Mouse (Mus musculus) G1E (cell line): ENCODE results near the gene Abcg4. TPM values are rescaled to one million over a fixed set of nuclear protein-coding genes. Genes with fewer than 3 reads are reported as not detected.
"Not testable (repeated sequence)": the region's sequence is repeated elsewhere in the genome, so short reads cannot be mapped to it uniquely, and the experiment has no call there.

Source experiments
- ATAC-seq: 2 replicates; pipeline ENCODE4 v1.8.0; 2016; ENCODE audit warnings: mild to moderate bottlenecking; ENCODE audit not compliant: insufficient number of reproducible peaks, poor library complexity, low FRiP score, severe bottlenecking; ENCODE audit errors: extremely low read depth
- DNase-seq: peaks from one replicate; pipeline ENCODE4 v3.0.0; 2012; ENCODE audit warnings: low spot score
- H3K27me3 ChIP-seq: 2 replicates; pipeline ENCODE4 v1.6.1; 2012; ENCODE audit warnings: mild to moderate bottlenecking, low read length, inconsistent platforms; ENCODE audit not compliant: insufficient read depth
- H3K36me3 ChIP-seq: replicated peaks from 2 replicates; pipeline ENCODE3; 2012; ENCODE audit warnings: mild to moderate bottlenecking, inconsistent platforms
- H3K4me1 ChIP-seq: 2 replicates; pipeline ENCODE4 v1.6.1; 2012; ENCODE audit warnings: low read depth, low read length, inconsistent platforms, mixed read lengths; ENCODE audit not compliant: insufficient read depth
- H3K4me3 ChIP-seq: 2 replicates; pipeline ENCODE4 v1.5.1; 2012; ENCODE audit warnings: low read depth, mild to moderate bottlenecking, inconsistent platforms, low read length, moderate library complexity, mixed read lengths
- H3K9me3 ChIP-seq: replicated peaks from 2 replicates; pipeline ENCODE4 v1.6.1; 2012; ENCODE audit warnings: inconsistent platforms
- CTCF ChIP-seq: IDR thresholded peaks from 2 replicates; pipeline ENCODE4 v1.5.1; 2012; ENCODE audit warnings: low read depth, low read length, inconsistent platforms, mixed read lengths
- GATA1 ChIP-seq: IDR thresholded peaks from 2 replicates; pipeline ENCODE4 v1.6.1; 2012; ENCODE audit warnings: borderline replicate concordance, low read length, inconsistent platforms, mixed read lengths
- GATA2 ChIP-seq: IDR thresholded peaks from 2 replicates; pipeline ENCODE4 v1.6.1; 2012; ENCODE audit warnings: low read depth, low read length, inconsistent platforms, borderline replicate concordance
- POLR2AphosphoS5 ChIP-seq: IDR thresholded peaks from 2 replicates; pipeline ENCODE4 v1.6.1; 2012; ENCODE audit warnings: low read depth, low read length, inconsistent platforms; ENCODE audit not compliant: insufficient replicate concordance
- TAL1 ChIP-seq: conservative IDR thresholded peaks from 2 replicates; pipeline ENCODE4 v1.6.1; 2012; ENCODE audit warnings: low read depth, low read length, inconsistent platforms, mixed read lengths
- polyA plus RNA-seq: library from polyadenylated mRNA; stranded (reverse); fragments of >175 nt; gene quantifications from 2 replicates; pipeline ENCODE4 v1.2.3, GENCODE M21; 2012
- total RNA-seq, 2 experiments: library from RNA; stranded (forward) in 1 of 2; stranded (reverse) in 1 of 2; fragments of 200-1000 nt in 1 of 2; fragments of >200 nt in 1 of 2; fragmentation: Nextera tagmentation in 1 of 2; gene quantifications; 2 replicates each; pipeline ENCODE4 v1.2.3; 2014 to 2017

The Abcg4 gene
- total and polyA plus RNA-seq, 3 experiments = 3.6 to 58.5 (median 20.3) TPM

DNA sequence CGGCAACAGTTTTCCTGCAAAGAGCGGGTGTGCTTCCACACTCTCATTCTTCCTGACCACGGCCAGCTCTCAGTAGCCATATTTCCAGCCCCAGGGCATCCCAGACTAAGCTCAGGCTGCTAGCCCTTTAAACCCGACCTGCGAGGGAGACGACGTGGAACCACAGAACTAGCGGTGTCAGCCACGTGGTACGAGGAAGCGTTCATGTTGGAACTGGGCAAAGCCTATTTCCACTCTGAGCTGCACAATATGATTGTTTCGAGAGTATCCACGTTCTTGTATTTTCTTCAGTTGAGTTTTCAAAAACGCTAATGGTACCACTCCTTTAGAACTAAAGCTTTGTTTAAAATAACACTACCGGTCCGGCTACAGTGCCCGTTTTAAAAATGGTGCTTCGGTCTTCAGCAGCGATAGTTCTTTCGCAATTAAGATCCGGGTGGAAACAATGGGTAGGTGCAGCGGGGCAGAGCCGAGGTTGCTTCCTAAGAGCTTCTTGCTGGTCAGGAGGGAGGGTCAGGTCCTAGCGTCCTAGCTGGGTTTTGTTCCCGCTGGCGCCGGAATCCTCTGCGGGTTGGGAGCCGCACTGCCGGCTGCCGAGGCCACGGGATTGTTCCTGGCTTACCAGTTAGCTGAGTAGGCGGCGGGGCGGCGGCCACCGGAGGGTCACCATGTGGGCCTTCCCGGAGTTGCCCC lies 38.1 kb upstream of the Abcg4 start:
- peak; percentile 64 for ATAC-seq
- no peaks in the 10 kb centered on the region for H3K27me3 ChIP-seq

GRCm38 (mm10) chr9:44325768-44326370 lies 37.5 kb upstream of the Abcg4 start, which contains the start of gene Dpagt1:
TSS of gene Dpagt1 (plus strand) at chr9:44326019.
- DNase-seq (no peak), ATAC-seq (no peak)
- peak within 1 kb of the TSS; percentile 90 for H3K4me3 ChIP-seq
- TF ChIP-seq CTCF (no peak), GATA2 (no peak), POLR2AphosphoS5 (no peak), TAL1 (no peak), GATA1 (no peak)
- peaks cover 37% of the 10 kb centered on the region for H3K4me1 ChIP-seq
- peaks cover 29% of the 10 kb centered on the region for H3K36me3 ChIP-seq
- H3K27me3 ChIP-seq = no peaks in the 10 kb centered on the region
- no peaks in the 10 kb centered on the region for H3K9me3 ChIP-seq

More for the DNA sequence above, 38.1 kb upstream of the Abcg4 start:
- Histone ChIP-seq H3K4me1 (peaks cover 36% of the 10 kb centered on the region), H3K4me3 (peak overlapping the region; percentile 90), H3K9me3 (no peaks in the 10 kb centered on the region), H3K36me3 (peaks cover 36% of the 10 kb centered on the region)
- TF ChIP-seq CTCF (no peak), GATA2 (no peak), POLR2AphosphoS5 (no peak), TAL1 (no peak), GATA1 (no peak)
- DNase-seq = peak; percentile 58

- not testable (repeated sequence) for H3K9me3 ChIP-seq, H3K4me3 ChIP-seq, ATAC-seq, H3K27me3 ChIP-seq, DNase-seq
- H3K36me3 ChIP-seq = peaks cover 23% of the 10 kb centered on the region
- peaks cover 42% of the 10 kb centered on the region for H3K4me1 ChIP-seq
Observed at GRCm38 (mm10) chr9:44325032-44325767, 36.8 kb upstream of the Abcg4 start.

DNA sequence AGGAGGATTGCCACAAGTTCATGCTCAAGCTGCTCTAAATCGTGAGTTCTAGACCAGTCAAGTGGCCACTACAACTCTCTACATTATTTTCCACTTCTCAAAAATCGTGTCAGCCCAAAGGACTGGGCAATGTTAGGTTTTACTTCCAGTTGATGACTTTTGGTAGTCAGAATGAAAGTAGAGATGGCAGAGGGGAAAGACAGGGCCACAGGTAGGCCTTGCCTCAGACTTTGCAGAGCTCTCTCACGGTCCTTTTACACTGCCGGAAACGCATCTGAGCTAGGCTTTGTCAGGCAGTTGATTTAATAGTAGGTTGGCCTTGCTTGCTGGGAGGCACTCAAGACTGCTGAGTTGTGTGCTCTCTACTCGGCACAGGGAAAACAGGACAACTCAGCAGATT lies 35.7 kb upstream of the Abcg4 start:
- DNase-seq = no peak
- Histone ChIP-seq H3K27me3 (no peaks in the 10 kb centered on the region), H3K36me3 (peaks cover 13% of the 10 kb centered on the region), H3K4me1 (peaks cover 48% of the 10 kb centered on the region), H3K4me3 (no peak overlapping the region), H3K9me3 (no peaks in the 10 kb centered on the region)
- ATAC-seq = no peak
- no peak for TF ChIP-seq TAL1
- no peak for TF ChIP-seq POLR2AphosphoS5
- no peak for TF ChIP-seq GATA2
- no peak for TF ChIP-seq CTCF
- TF ChIP-seq GATA1 = no peak

DNA sequence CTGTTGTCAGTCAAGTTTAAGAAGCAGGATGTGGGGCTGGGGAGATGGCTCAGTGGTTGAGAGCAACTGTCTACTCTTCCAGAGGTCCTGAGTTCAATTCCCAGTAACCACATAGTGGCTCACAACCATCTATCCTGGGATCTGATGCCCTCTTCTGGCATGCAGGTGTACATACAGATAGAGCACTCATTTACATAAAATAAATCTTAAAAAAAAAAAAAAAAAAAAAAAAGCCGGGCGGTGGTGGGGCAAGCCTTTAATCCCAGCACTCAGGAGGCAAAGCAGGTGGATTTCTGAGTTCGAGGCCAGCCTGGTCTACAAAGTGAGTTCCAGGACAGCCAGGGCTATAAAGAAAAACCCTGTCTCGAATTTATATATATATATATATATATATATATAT lies 35.2 kb upstream of the Abcg4 start:
- not testable (repeated sequence) for ATAC-seq, H3K4me3 ChIP-seq, H3K27me3 ChIP-seq, DNase-seq, H3K36me3 ChIP-seq, H3K9me3 ChIP-seq
- H3K4me1 ChIP-seq = peaks cover 50% of the 10 kb centered on the region

DNA sequence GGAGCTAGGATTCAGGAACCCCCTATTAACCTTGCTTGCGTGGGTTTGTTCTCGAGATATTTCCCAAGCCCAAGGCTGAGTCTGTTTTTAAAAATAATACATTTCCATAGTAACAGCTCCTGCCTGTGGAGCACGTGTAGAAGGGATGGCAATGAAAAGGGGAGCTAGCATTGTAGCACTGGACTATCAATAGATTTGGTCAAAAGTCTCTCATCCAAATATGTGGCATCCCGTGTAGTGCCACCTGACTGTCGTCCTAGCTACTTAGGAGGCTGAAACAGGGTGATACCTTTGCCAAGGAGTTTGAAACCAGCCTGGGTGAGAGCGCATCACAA lies 32.4 kb upstream of the Abcg4 start:
- Histone ChIP-seq H3K36me3 (peaks cover 21% of the 10 kb centered on the region), H3K9me3 (no peaks in the 10 kb centered on the region), H3K4me3 (peak overlapping the region; percentile 89; the same call in 1 of the 2 replicates), H3K27me3 (no peaks in the 10 kb centered on the region), H3K4me1 (peaks cover 48% of the 10 kb centered on the region)
- TF ChIP-seq GATA1 (no peak), CTCF (no peak), GATA2 (no peak), POLR2AphosphoS5 (no peak), TAL1 (no peak)
- ATAC-seq (no peak), DNase-seq (no peak)
